Comparison of ENCODE assay signal across 8 mouse cellular contexts in the genomic region with DNA sequence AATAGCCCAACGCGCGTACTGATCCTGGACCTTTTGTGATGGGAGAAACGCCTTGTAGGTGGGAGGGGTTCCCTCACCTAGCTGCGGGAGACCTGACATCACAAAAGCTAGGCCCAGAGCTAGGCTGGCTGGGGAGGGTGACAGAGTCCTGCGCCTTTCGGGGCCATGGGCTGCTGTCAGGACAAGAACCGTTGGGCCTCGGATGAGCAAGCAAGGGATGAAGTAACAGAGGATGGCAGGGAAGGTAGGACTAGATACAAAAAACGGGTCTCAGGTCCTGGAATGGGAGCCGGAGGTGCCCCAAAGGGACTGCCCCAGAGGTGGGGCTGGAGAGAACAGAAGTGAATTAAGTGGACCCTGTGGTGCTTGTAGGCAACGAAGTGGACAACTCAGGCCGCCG. TPM values are rescaled to one million over a fixed set of nuclear protein-coding genes. Genes with fewer than 3 reads are reported as not detected.
DNase-seq lines count a peak whose midpoint lies in the region; ATAC-seq and TF ChIP-seq lines count a peak whose summit lies in the region.

A gene (plus strand): TSS at position 116 of the 400 bp plus-strand sequence.

- peak within 1 kb of the TSS; percentile 27 for H3K4me2 ChIP-seq in limb, embryonic 11.5 days (ENCODE audit: low read depth, severe bottlenecking)

- peaks cover 12% of the 10 kb centered on the region for H3K36me3 ChIP-seq in thymus, adult 2 months (ENCODE audit: control insufficient read depth, insufficient read depth, low read length)
- H3K36me3 ChIP-seq in limb, embryonic 11.5 days (ENCODE audit: control insufficient read depth, insufficient read depth, low read length), result peaks cover 27% of the 10 kb centered on the region

- peak within 1 kb of the TSS; percentile 77 for H3K9ac ChIP-seq in limb, embryonic 11.5 days (ENCODE audit: low read length)

- peak within 1 kb of the TSS; percentile 77 for H3K27ac ChIP-seq in cerebellum, adult 2 months (ENCODE audit: insufficient read depth, low read length)
- H3K27ac ChIP-seq in thymus, adult 2 months (ENCODE audit: control insufficient read depth, insufficient read depth, low read length), result peak within 1 kb of the TSS; percentile 81
- peak within 1 kb of the TSS; percentile 77 for H3K27ac ChIP-seq in limb, embryonic 11.5 days (replicated peaks; ENCODE audit: low read depth, low read length)
- peak within 1 kb of the TSS; percentile 99 for H3K27ac ChIP-seq in olfactory bulb, adult 2 months (ENCODE audit: insufficient read depth, low read depth, low read length)

- 50% methylated on average over 14 of the region's 14 CpGs for WGBS in cerebellum, adult 2 months
- WGBS in thymus, adult 2 months, result 83% methylated on average over 14 of the region's 14 CpGs
- WGBS in limb, embryonic 11.5 days, result 71% methylated on average over 14 of the region's 14 CpGs
- WGBS in olfactory bulb, adult 2 months, result 59% methylated on average over 14 of the region's 14 CpGs

- H3K4me3 ChIP-seq in cerebellum, adult 2 months (replicated peaks; ENCODE audit: insufficient read depth, low read depth, low read length), result peak within 1 kb of the TSS; percentile 62
- peak within 1 kb of the TSS; percentile 81 for H3K4me3 ChIP-seq in thymus, adult 2 months (ENCODE audit: control insufficient read depth, insufficient read depth, low read length)
- peak within 1 kb of the TSS; percentile 97 for H3K4me3 ChIP-seq in limb, embryonic 11.5 days (ENCODE audit: low read depth, low read length)
- H3K4me3 ChIP-seq in olfactory bulb, adult 2 months (ENCODE audit: insufficient read depth, low read depth, low read length), result peak within 1 kb of the TSS; percentile 91

- H3K27me3 ChIP-seq in cerebellum, adult 2 months (ENCODE audit: control insufficient read depth, insufficient read depth, low read length), result no peaks in the 10 kb centered on the region
- H3K27me3 ChIP-seq in thymus, adult 2 months (ENCODE audit: control insufficient read depth, insufficient read depth, low read length), result no peaks in the 10 kb centered on the region
- H3K27me3 ChIP-seq in limb, embryonic 11.5 days (ENCODE audit: control insufficient read depth, insufficient read depth, low read length), result no peaks in the 10 kb centered on the region

- ATAC-seq in limb, embryonic 11.5 days (ENCODE audit: insufficient number of reproducible peaks, low FRiP score, low TSS enrichment, low read depth), result 0 out of 2 replicates have a peak, but pooled peaks have one; percentile 0

- peaks cover 6% of the 10 kb centered on the region; the same call in 1 of the 2 replicates for H3K4me1 ChIP-seq in cerebellum, adult 2 months (ENCODE audit: control insufficient read depth, insufficient read depth, low read length)
- H3K4me1 ChIP-seq in thymus, adult 2 months (replicated peaks; ENCODE audit: control insufficient read depth, insufficient read depth, low read length), result peaks cover 15% of the 10 kb centered on the region
- H3K4me1 ChIP-seq in limb, embryonic 11.5 days (ENCODE audit: control insufficient read depth, insufficient read depth, low read length), result peaks cover 9% of the 10 kb centered on the region
- H3K4me1 ChIP-seq in olfactory bulb, adult 2 months (ENCODE audit: control insufficient read depth, insufficient read depth, low read length), result peaks cover 15% of the 10 kb centered on the region

- TF ChIP-seq POLR2A in cerebellum, adult 2 months (IDR thresholded peaks at IDR 0.05; ENCODE audit: borderline replicate concordance, insufficient read depth, low read length), result no peak
- TF ChIP-seq POLR2A in thymus, adult 2 months (IDR thresholded peaks at IDR 0.05; ENCODE audit: control insufficient read depth, extremely low read depth, insufficient read depth, low read length, poor library complexity), result no peak
- TF ChIP-seq POLR2A in olfactory bulb, adult 2 months (IDR thresholded peaks at IDR 0.05; ENCODE audit: insufficient read depth, low read depth, low read length), result no peak

- TF ChIP-seq CTCF in cerebellum, adult 2 months (IDR thresholded peaks at IDR 0.05; ENCODE audit: borderline replicate concordance, insufficient read depth, low read depth, low read length), result no peak
- TF ChIP-seq CTCF in thymus, adult 2 months (IDR thresholded peaks at IDR 0.05; ENCODE audit: borderline replicate concordance, control insufficient read depth, extremely low read depth, insufficient read depth, low read length, poor library complexity), result no peak
- TF ChIP-seq CTCF in olfactory bulb, adult 2 months (IDR thresholded peaks at IDR 0.05; ENCODE audit: insufficient read depth, low read depth, low read length), result no peak

- peak in 1 of 2 experiments; percentile 33 for DNase-seq in cerebellum, adult 2 months
- no peak for DNase-seq in cerebellum, postnatal 10 days
- DNase-seq in thymus, adult 2 months, result no peak
- no peak for DNase-seq in thymus, postnatal 0 days (ENCODE audit: low spot score)
- DNase-seq in limb, embryonic 11.5 days (ENCODE audit: low spot score), result no peak
- DNase-seq in natural killer cell, adult 2 months (ENCODE audit: low spot score in 2 of 2), result no peak
- no peak for DNase-seq in left cerebral cortex, adult 9 months (ENCODE audit: low spot score in 2 of 2)

- no peaks in the 10 kb centered on the region for H3K9me3 ChIP-seq in limb, embryonic 11.5 days (ENCODE audit: control insufficient read depth, low read length)

RNA-seq across cellular contexts. Expression of the gene that starts here (rescaled TPM):
- polyA plus RNA-seq in cerebellum, adult 2 months (2012; rRNA removed), result 0.33 and 0.65 TPM in 2 replicates
- polyA plus RNA-seq in thymus, adult 2 months (2012; rRNA removed), result not detected in 2 replicates
- 0.79 and 0.84 TPM in 2 replicates for polyA plus RNA-seq in thymus, postnatal 0 days (2015; fragmentation: Nextera tagmentation; extraction: Ambion mirVana)
- polyA plus RNA-seq in limb, embryonic 11.5 days (2014; fragmentation: Nextera tagmentation; extraction: Ambion mirVana), result 0.99 and 1.8 TPM in 2 replicates
- polyA plus RNA-seq in olfactory bulb, adult 2 months (2012; ENCODE audit: insufficient read depth, insufficient read length, low replicate concordance, missing spikeins), result not detected in 2 replicates
